Mouse (Mus musculus): ENCODE results near the gene Atoh7. TPM values are rescaled to one million over a fixed set of nuclear protein-coding genes. Genes with fewer than 3 reads are reported as not detected.
"Not testable (repeated sequence)": the region's sequence is repeated elsewhere in the genome, so short reads cannot be mapped to it uniquely, and the experiment has no call there.

Atoh7 gene
- not detected in 2 replicates for polyA plus RNA-seq (2011; ENCODE audit: insufficient read depth, insufficient read length, low replicate concordance, missing spikeins)

DNA sequence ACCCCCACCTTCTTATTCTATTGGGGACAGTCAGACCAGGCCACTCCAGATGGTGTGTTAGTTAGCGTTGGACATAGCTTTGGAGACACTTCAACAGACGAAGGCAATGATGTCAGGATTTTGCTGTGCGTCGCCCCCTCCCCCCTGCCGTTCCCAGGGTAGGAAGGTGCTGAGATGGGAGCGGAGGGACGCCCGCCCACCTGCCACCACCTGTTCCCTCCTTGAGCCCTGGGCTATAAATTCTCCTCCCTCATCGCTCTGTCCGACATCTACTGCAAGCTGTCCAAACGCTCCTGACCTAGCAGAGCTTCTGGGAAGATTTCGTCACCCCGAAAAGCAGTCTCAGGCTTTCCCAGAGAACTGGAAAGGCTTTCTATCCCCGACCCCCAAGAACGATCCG is at the start of gene Atoh7:
Gene Atoh7 (plus strand): TSS at position 131 of the 400 bp plus-strand sequence.
- TF ChIP-seq POLR2A (IDR thresholded peaks at IDR 0.05; ENCODE audit: borderline replicate concordance, control insufficient read depth, low read depth, low read length), result no peak
- no peak for TF ChIP-seq CTCF (IDR thresholded peaks at IDR 0.05; ENCODE audit: control insufficient read depth, insufficient read depth, low read length)
- no peak within 1 kb of the TSS for H3K4me3 ChIP-seq (replicated peaks; ENCODE audit: control insufficient read depth, low read depth, low read length)
- no peaks in the 10 kb centered on the region for H3K4me1 ChIP-seq (ENCODE audit: control insufficient read depth, insufficient read depth, low read length)
- no peak within 1 kb of the TSS; the same call in 1 of the 2 replicates for H3K27ac ChIP-seq (ENCODE audit: control insufficient read depth, insufficient read depth, low read depth, low read length, poor library complexity)
- 45% methylated on average over 16 of the region's 16 CpGs for WGBS

DNA sequence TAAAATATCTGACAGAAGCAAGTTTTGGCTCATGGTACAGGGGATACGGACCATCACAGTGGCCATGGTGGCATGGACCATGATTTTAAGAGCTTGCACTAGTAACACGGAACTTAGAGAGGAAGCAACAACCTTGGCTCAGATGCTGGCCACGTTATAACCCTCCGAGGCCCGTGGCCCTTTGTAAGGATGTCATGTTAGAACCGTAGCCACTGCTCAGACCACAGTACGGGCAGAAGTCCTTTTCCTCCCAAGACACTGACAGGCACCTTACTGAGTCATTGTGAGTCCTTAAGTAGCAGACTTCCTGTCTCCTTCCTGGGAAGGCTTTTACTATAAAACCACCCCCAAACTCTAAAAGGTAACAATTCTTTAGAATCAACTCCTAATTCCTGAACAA is 48.2 kb upstream of the Atoh7 start:
- WGBS, result 16% methylated on average over 7 of the region's 7 CpGs
- TF ChIP-seq POLR2A (IDR thresholded peaks at IDR 0.05; ENCODE audit: borderline replicate concordance, control insufficient read depth, low read depth, low read length) (no peak), CTCF (IDR thresholded peaks at IDR 0.05; ENCODE audit: control insufficient read depth, insufficient read depth, low read length) (no peak)

DNA sequence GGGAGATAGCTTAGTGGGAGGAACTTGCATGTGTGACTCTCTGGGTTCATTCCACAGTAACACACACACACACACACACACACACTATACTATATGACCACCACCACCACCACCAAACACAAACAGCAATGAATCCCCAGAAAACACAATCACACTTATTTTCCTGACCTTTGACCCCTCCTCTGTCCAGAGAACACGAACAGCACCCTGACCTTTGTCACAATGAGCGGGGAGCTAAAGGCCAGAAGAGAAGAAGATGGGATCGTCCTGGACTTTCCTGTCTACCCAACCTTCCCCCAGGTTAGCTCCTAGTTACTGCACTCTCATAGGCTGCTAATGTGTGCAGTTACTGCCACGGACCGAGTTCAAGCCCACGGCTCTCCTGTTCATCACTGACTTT is 47.4 kb upstream of the Atoh7 start:
- no peak overlapping the region for H3K27ac ChIP-seq (ENCODE audit: control insufficient read depth, insufficient read depth, low read depth, low read length, poor library complexity)
- H3K4me1 ChIP-seq (ENCODE audit: control insufficient read depth, insufficient read depth, low read length), result no peaks in the 10 kb centered on the region
- no peak for TF ChIP-seq POLR2A (IDR thresholded peaks at IDR 0.05; ENCODE audit: borderline replicate concordance, control insufficient read depth, low read depth, low read length)
- TF ChIP-seq CTCF (IDR thresholded peaks at IDR 0.05; ENCODE audit: control insufficient read depth, insufficient read depth, low read length), result no peak
- H3K4me3 ChIP-seq (replicated peaks; ENCODE audit: control insufficient read depth, low read depth, low read length), result no peak overlapping the region
- WGBS, result 86% methylated on average over 6 of the region's 6 CpGs

More for the DNA sequence above, 48.2 kb upstream of the Atoh7 start:
- Histone ChIP-seq H3K4me3 (replicated peaks; ENCODE audit: control insufficient read depth, low read depth, low read length) (no peak overlapping the region), H3K27ac (ENCODE audit: control insufficient read depth, insufficient read depth, low read depth, low read length, poor library complexity) (no peak overlapping the region), H3K4me1 (ENCODE audit: control insufficient read depth, insufficient read depth, low read length) (no peaks in the 10 kb centered on the region)

DNA sequence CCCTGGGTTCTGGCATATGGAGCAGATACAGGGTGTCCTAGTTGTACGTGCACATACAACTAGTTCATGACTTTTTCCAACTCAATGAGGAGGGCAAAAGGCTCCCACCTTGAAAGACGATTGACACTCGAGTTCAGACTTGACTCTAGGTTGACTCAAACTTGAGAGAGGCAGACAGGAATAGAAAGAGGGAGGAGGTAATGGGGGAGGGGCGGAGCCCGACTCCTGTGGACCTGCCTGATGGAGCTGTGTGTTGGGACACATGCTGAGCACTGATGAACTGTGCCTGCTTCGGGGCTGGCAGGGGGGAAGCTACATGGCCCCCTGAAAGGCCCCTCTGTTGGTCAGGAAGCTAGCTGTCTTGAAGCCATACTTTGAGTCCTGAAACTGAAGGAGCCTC is 46.4 kb upstream of the Atoh7 start:
- TF ChIP-seq POLR2A (IDR thresholded peaks at IDR 0.05; ENCODE audit: borderline replicate concordance, control insufficient read depth, low read depth, low read length) (no peak), CTCF (IDR thresholded peaks at IDR 0.05; ENCODE audit: control insufficient read depth, insufficient read depth, low read length) (no peak)
- no peak overlapping the region for H3K27ac ChIP-seq (ENCODE audit: control insufficient read depth, insufficient read depth, low read depth, low read length, poor library complexity)
- H3K4me3 ChIP-seq (replicated peaks; ENCODE audit: control insufficient read depth, low read depth, low read length), result no peak overlapping the region
- 52% methylated on average over 6 of the region's 6 CpGs for WGBS
- H3K4me1 ChIP-seq (ENCODE audit: control insufficient read depth, insufficient read depth, low read length), result no peaks in the 10 kb centered on the region

DNA sequence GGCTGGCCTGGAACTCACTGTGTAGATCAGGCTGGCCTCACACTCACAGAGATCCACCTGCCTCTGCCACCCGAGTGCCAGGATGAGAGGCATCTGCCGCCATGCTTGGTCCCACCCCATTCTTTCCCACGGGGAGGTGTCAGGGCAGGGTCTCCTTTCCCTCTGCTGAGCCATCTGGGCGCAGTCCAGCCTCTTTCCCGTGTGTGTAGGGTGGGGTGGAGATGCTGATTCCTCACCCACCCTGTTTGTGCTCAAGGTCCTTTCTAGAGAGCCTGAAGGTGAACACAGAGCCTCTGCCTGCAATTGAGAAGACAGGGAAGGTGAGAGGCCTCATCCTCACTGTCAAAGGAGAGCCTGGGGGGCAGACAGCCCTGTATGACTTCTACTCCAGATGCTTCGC is 45.4 kb upstream of the Atoh7 start:
- not testable (repeated sequence) for H3K4me3 ChIP-seq (replicated peaks; ENCODE audit: control insufficient read depth, low read depth, low read length); H3K4me1 ChIP-seq (ENCODE audit: control insufficient read depth, insufficient read depth, low read length); H3K27ac ChIP-seq (ENCODE audit: control insufficient read depth, insufficient read depth, low read depth, low read length, poor library complexity)
- WGBS, result 72% methylated on average over 6 of the region's 6 CpGs

DNA sequence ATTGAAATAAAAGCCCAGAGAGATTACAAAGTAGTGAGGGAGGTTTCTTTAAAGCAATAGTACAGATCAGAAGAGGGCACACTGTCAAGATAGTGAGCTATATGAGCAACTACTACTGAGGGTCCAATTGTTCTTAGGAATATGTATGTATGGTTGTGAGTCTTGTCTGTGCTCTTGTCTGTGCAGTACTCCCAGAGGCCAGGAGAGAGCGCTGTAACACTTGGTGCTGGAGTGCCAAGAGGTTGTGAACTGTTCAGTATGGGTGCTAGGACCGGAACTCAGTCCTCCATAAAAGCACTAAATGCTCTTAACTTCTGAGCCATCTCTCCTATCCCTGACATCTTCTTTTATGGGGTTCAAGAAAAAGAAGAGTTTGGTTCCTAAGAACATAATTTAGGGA is 44.9 kb upstream of the Atoh7 start:
- Histone ChIP-seq H3K4me3 (replicated peaks; ENCODE audit: control insufficient read depth, low read depth, low read length) (no peak overlapping the region), H3K4me1 (ENCODE audit: control insufficient read depth, insufficient read depth, low read length) (no peaks in the 10 kb centered on the region), H3K27ac (ENCODE audit: control insufficient read depth, insufficient read depth, low read depth, low read length, poor library complexity) (no peak overlapping the region)
- TF ChIP-seq POLR2A (IDR thresholded peaks at IDR 0.05; ENCODE audit: borderline replicate concordance, control insufficient read depth, low read depth, low read length) (no peak), CTCF (IDR thresholded peaks at IDR 0.05; ENCODE audit: control insufficient read depth, insufficient read depth, low read length) (peak; percentile 35; the same call in 1 of the 2 replicates)
- 80% methylated on average over 2 of the region's 2 CpGs for WGBS

DNA sequence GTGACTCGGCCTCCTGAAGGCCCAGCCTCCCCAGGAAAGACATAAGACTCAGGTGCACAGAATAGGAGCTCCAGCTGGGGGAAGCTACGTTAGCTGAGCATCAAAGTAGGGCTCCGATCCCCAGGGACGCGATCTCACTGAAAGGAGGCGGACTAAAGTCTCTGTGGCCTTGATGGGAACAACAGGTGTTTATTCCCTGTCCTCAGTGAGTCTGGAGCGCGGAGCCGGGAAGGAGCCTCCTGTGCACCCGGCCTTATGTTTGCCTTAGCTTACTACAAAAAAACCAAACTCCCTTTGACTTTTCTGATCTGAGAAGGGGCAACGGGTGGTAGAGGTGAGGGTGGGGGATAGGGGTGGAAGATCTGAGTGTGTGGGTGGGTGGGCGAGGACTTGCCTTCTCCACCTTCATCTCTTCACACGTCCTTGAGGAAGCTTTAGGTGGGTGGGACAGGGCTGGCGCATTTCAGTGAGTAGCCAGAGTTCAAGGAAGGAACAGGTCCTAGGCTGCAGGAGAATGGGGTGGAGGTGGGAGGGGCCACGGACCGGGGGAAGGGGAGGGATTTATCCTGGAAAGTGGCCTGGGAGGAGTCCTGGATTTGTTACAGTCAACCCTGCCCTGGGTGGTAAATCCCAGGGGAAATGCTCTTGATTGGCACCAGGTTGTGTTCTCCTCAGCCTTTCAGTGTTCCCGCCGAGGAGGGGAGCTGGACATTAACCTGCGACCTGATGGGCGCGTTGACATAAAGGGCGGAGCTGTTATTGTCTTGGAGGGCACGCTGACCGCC is 42.3 kb upstream of the Atoh7 start:
- no peaks in the 10 kb centered on the region for H3K4me1 ChIP-seq (ENCODE audit: control insufficient read depth, insufficient read depth, low read length)

DNA sequence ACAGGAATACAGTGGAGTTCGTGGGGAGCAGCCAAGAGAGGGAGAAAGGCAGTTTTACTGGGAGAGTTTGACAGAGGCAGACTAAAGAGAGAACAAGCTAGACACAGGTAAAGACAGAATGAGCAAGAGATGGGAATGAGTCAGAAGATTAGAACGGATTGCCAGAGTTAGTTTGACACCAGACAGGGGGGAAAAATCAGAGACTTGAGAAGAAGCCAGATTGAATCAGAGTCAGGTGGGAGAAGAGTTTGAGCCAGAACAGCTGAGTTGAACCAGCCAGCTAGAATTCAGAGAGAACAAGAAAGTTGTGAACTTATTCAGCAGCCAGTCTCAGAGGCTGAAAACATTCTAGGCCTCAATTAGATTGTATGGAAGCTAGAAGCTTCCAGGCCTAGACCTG is 39.6 kb upstream of the Atoh7 start, which contains the start of gene Pbld1:
Gene Pbld1 (plus strand): TSS at position 301 of the 400 bp plus-strand sequence.
- Histone ChIP-seq H3K27ac (ENCODE audit: control insufficient read depth, insufficient read depth, low read depth, low read length, poor library complexity) (no peak within 1 kb of the TSS), H3K4me3 (replicated peaks; ENCODE audit: control insufficient read depth, low read depth, low read length) (no peak within 1 kb of the TSS), H3K4me1 (ENCODE audit: control insufficient read depth, insufficient read depth, low read length) (no peaks in the 10 kb centered on the region)
- WGBS, result 78% methylated on average over 2 of the region's 2 CpGs
- TF ChIP-seq CTCF (IDR thresholded peaks at IDR 0.05; ENCODE audit: control insufficient read depth, insufficient read depth, low read length), result no peak
- TF ChIP-seq POLR2A (IDR thresholded peaks at IDR 0.05; ENCODE audit: borderline replicate concordance, control insufficient read depth, low read depth, low read length), result no peak

More for the DNA sequence above, 42.3 kb upstream of the Atoh7 start:
- 74% methylated on average over 24 of the region's 24 CpGs for WGBS
- no peak overlapping the region for H3K4me3 ChIP-seq (replicated peaks; ENCODE audit: control insufficient read depth, low read depth, low read length)
- no peak overlapping the region for H3K27ac ChIP-seq (ENCODE audit: control insufficient read depth, insufficient read depth, low read depth, low read length, poor library complexity)
- TF ChIP-seq CTCF (IDR thresholded peaks at IDR 0.05; ENCODE audit: control insufficient read depth, insufficient read depth, low read length) (no peak), POLR2A (IDR thresholded peaks at IDR 0.05; ENCODE audit: borderline replicate concordance, control insufficient read depth, low read depth, low read length) (no peak)
